ENCODE assay signal across 8 mouse cellular contexts in genomic region chr11:5878661-5879060, GRCm38 (mm10). TPM values are rescaled to one million over a fixed set of nuclear protein-coding genes. Genes with fewer than 3 reads are reported as not detected.
DNase-seq lines count a peak whose midpoint lies in the region; ATAC-seq lines count a peak whose summit lies in the region.

No protein-coding gene starts in this region.

- H3K4me2 ChIP-seq in heart, embryonic 16.5 days (ENCODE audit: low read depth, low read length), result peak overlapping the region; percentile 79
- peak overlapping the region; percentile 74 for H3K4me2 ChIP-seq in hindbrain, embryonic 14.5 days (replicated peaks)
- peak overlapping the region; percentile 67 for H3K4me2 ChIP-seq in midbrain, embryonic 13.5 days (replicated peaks)

- WGBS in heart, embryonic 16.5 days, result 41% methylated on average over 8 of the region's 8 CpGs
- WGBS in hindbrain, embryonic 14.5 days, result 39% methylated on average over 8 of the region's 8 CpGs
- 41% methylated on average over 8 of the region's 8 CpGs for WGBS in midbrain, embryonic 13.5 days

- H3K9ac ChIP-seq in heart, embryonic 16.5 days (ENCODE audit: low read length), result peak overlapping the region; percentile 77
- H3K9ac ChIP-seq in hindbrain, embryonic 14.5 days, result peak overlapping the region; percentile 70
- peak overlapping the region; percentile 69 for H3K9ac ChIP-seq in midbrain, embryonic 13.5 days (replicated peaks)

- no peak for ATAC-seq in heart, embryonic 16.5 days (replicated peaks; ENCODE audit: extremely low read depth, insufficient read depth, low FRiP score)
- ATAC-seq in hindbrain, embryonic 14.5 days (ENCODE audit: low FRiP score), result no peak
- 0 out of 2 replicates have a peak, but pooled peaks have one; percentile 1 for ATAC-seq in midbrain, embryonic 13.5 days

- H3K36me3 ChIP-seq in heart, embryonic 16.5 days (ENCODE audit: control insufficient read depth, insufficient read depth), result peaks cover 18% of the 10 kb centered on the region
- peaks cover 12% of the 10 kb centered on the region; the same call in 1 of the 2 replicates for H3K36me3 ChIP-seq in hindbrain, embryonic 14.5 days (replicated peaks; ENCODE audit: control insufficient read depth, insufficient read depth)
- H3K36me3 ChIP-seq in midbrain, embryonic 13.5 days, result peaks cover 23% of the 10 kb centered on the region

- H3K4me1 ChIP-seq in heart, embryonic 16.5 days (ENCODE audit: control insufficient read depth, insufficient read depth, low read length), result peaks cover 22% of the 10 kb centered on the region
- peaks cover 17% of the 10 kb centered on the region for H3K4me1 ChIP-seq in hindbrain, embryonic 14.5 days (replicated peaks; ENCODE audit: control insufficient read depth, insufficient read depth, low read length)
- peaks cover 29% of the 10 kb centered on the region for H3K4me1 ChIP-seq in midbrain, embryonic 13.5 days (replicated peaks)

- no peaks in the 10 kb centered on the region for H3K27me3 ChIP-seq in heart, embryonic 16.5 days (ENCODE audit: control insufficient read depth, insufficient read depth, low read length)
- H3K27me3 ChIP-seq in hindbrain, embryonic 14.5 days (ENCODE audit: control insufficient read depth, insufficient read depth, low read length), result no peaks in the 10 kb centered on the region
- H3K27me3 ChIP-seq in midbrain, embryonic 13.5 days, result no peaks in the 10 kb centered on the region

- peak overlapping the region; percentile 89 for H3K27ac ChIP-seq in heart, embryonic 16.5 days (ENCODE audit: low read length)
- H3K27ac ChIP-seq in hindbrain, embryonic 14.5 days, result peak overlapping the region; percentile 92
- peak overlapping the region; percentile 87 for H3K27ac ChIP-seq in midbrain, embryonic 13.5 days

- no peaks in the 10 kb centered on the region; the same call in 1 of the 2 replicates for H3K9me3 ChIP-seq in heart, embryonic 16.5 days (replicated peaks; ENCODE audit: control insufficient read depth, low read length)
- H3K9me3 ChIP-seq in hindbrain, embryonic 14.5 days (ENCODE audit: control insufficient read depth, low read length), result no peaks in the 10 kb centered on the region
- no peaks in the 10 kb centered on the region for H3K9me3 ChIP-seq in midbrain, embryonic 13.5 days

- H3K4me3 ChIP-seq in heart, embryonic 16.5 days (ENCODE audit: low read length), result peak overlapping the region; percentile 85
- peak overlapping the region; percentile 76 for H3K4me3 ChIP-seq in hindbrain, embryonic 14.5 days (replicated peaks; ENCODE audit: low read length)
- peak overlapping the region; percentile 65 for H3K4me3 ChIP-seq in midbrain, embryonic 13.5 days (replicated peaks)

- no peak for DNase-seq in heart, postnatal 4 days
- peak; percentile 62 for DNase-seq in MN1 (ENCODE audit: low spot score)
- DNase-seq in hindbrain, embryonic 14.5 days (ENCODE audit: low spot score), result no peak
- DNase-seq in cerebellum, adult 11-12 months, result no peak
- no peak for DNase-seq in right cerebral cortex, postnatal 10 days (ENCODE audit: low spot score in 2 of 2)
- DNase-seq in layer of hippocampus, adult 18-20 months (ENCODE audit: low spot score in 2 of 2), result no peak

RNA-seq across cellular contexts. Expression of gene Pold2, which starts 0.6 kb away (rescaled TPM):
- 113 and 115 TPM in 2 replicates for polyA plus RNA-seq in heart, embryonic 16.5 days (2015; fragmentation: Nextera tagmentation; extraction: Ambion mirVana)
- 10 to 100 TPM; 68.5 to 70.2 TPM for total RNA-seq in heart, postnatal 4 days (2021)
- polyA plus RNA-seq in hindbrain, embryonic 14.5 days (2014; fragmentation: Nextera tagmentation; extraction: Ambion mirVana), result 46.8 and 51.5 TPM in 2 replicates
- 55.4 and 63.0 TPM in 2 replicates for polyA plus RNA-seq in midbrain, embryonic 13.5 days (2015; fragmentation: Nextera tagmentation; extraction: Ambion mirVana)
- 10 to 100 TPM; 25.9 to 26.6 TPM for total RNA-seq in layer of hippocampus, adult 18-20 months (2021)

RNA-seq across cellular contexts. Expression of gene Aebp1, which starts 16.9 kb away (rescaled TPM):
- 35.7 and 36.5 TPM in 2 replicates for polyA plus RNA-seq in heart, embryonic 16.5 days (2015; fragmentation: Nextera tagmentation; extraction: Ambion mirVana)
- 10 to 100 TPM; 38.7 to 39.6 TPM for total RNA-seq in heart, postnatal 4 days (2021)
- 19.7 and 24.4 TPM in 2 replicates for polyA plus RNA-seq in hindbrain, embryonic 14.5 days (2014; fragmentation: Nextera tagmentation; extraction: Ambion mirVana)
- polyA plus RNA-seq in midbrain, embryonic 13.5 days (2015; fragmentation: Nextera tagmentation; extraction: Ambion mirVana), result 9.4 and 10.6 TPM in 2 replicates
- 1 to 10 TPM; 9.1 to 9.2 TPM for total RNA-seq in layer of hippocampus, adult 18-20 months (2021)

RNA-seq across cellular contexts. Expression of gene Myl7, which starts 19.9 kb away (rescaled TPM):
- polyA plus RNA-seq in heart, embryonic 16.5 days (2015; fragmentation: Nextera tagmentation; extraction: Ambion mirVana), result 3,470 and 5,161 TPM in 2 replicates
- 1,000 to 10,000 TPM; 1,420 to 1,616 TPM for total RNA-seq in heart, postnatal 4 days (2021)
- not detected in 2 replicates for polyA plus RNA-seq in hindbrain, embryonic 14.5 days (2014; fragmentation: Nextera tagmentation; extraction: Ambion mirVana)
- polyA plus RNA-seq in midbrain, embryonic 13.5 days (2015; fragmentation: Nextera tagmentation; extraction: Ambion mirVana), result 0.39 and 0.50 TPM in 2 replicates
- not detected for total RNA-seq in layer of hippocampus, adult 18-20 months (2021)

RNA-seq across cellular contexts. Expression of gene Polm, which starts 40.8 kb away (rescaled TPM):
- 6.2 and 6.4 TPM in 2 replicates for polyA plus RNA-seq in heart, embryonic 16.5 days (2015; fragmentation: Nextera tagmentation; extraction: Ambion mirVana)
- total RNA-seq in heart, postnatal 4 days (2021), result 1 to 10 TPM; 5.6 to 6.5 TPM
- polyA plus RNA-seq in hindbrain, embryonic 14.5 days (2014; fragmentation: Nextera tagmentation; extraction: Ambion mirVana), result 4.7 TPM in 2 replicates
- polyA plus RNA-seq in midbrain, embryonic 13.5 days (2015; fragmentation: Nextera tagmentation; extraction: Ambion mirVana), result 6.5 and 8.2 TPM in 2 replicates
- 10 to 100 TPM in 1 of 2 experiments, 1 to 10 TPM in 1; 9.6 to 11.0 TPM for total RNA-seq in layer of hippocampus, adult 18-20 months (2021)

Comparison
In these comparisons a context has a peak if more than half of its experiments do, and no peak if none do; other contexts are left out.
1. RNA of gene Myl7, which starts 19.9 kb away (polyA plus RNA-seq): 3,470 to 5,161 TPM in heart, embryonic 16.5 days; 0.39 to 0.50 TPM in midbrain, embryonic 13.5 days and not detected in hindbrain, embryonic 14.5 days; every median in the first group is over 1,000 times any median in the second.
2. Peak in every context shown above with its lines, with median percentiles within 50 percentile points of each other: H3K27ac ChIP-seq, H3K4me2 ChIP-seq, H3K4me3 ChIP-seq and H3K9ac ChIP-seq.